19 mouse cellular contexts compared by ENCODE assay signal in genomic region chr14:121958041-121958750, GRCm38 (mm10). TPM values are rescaled to one million over a fixed set of nuclear protein-coding genes. Genes with fewer than 3 reads are reported as not detected.
"Had no signal": no experiment of that assay in that cellular context is flagged by ENCODE, and none has a peak within 500 bp of the region (broad histone marks: within the 10 kb centered on the region; RNA-seq: fewer than 3 reads in every experiment).

No protein-coding gene starts in this region.

- H3K9ac ChIP-seq: liver, embryonic 15.5 days; neural tube, embryonic 13.5 days had no signal

- H3K9me3 ChIP-seq: limb, embryonic 10.5 days; liver, embryonic 15.5 days; midbrain, embryonic 10.5 days; neural tube, embryonic 13.5 days had no signal

- DNase-seq: kidney, adult 18-20 months; lung, adult 2 months; lung, postnatal 36 days; midbrain, embryonic 14.5 days; right cerebral cortex, postnatal 14 days; thymus, adult 18-20 months; thymus, postnatal 25 days had no signal

- H3K27me3 ChIP-seq: liver, embryonic 15.5 days; neural tube, embryonic 13.5 days had no signal

- H3K4me3 ChIP-seq: left cerebral cortex, adult 2 months; limb, embryonic 10.5 days; liver, embryonic 15.5 days; midbrain, embryonic 10.5 days; myocyte; neural tube, embryonic 13.5 days had no signal

- ATAC-seq: lung, postnatal 0 days had no signal

- H3K4me2 ChIP-seq: liver, embryonic 11.5 days; liver, embryonic 15.5 days; neural tube, embryonic 13.5 days had no signal

- H3K27ac ChIP-seq: left cerebral cortex, adult 2 months; limb, embryonic 10.5 days; liver, embryonic 15.5 days; midbrain, embryonic 10.5 days; neural tube, embryonic 13.5 days had no signal

RNA-seq across cellular contexts. Expression of gene Gpr18, which starts 42.6 kb away (rescaled TPM):
- total RNA-seq: layer of hippocampus, adult 8-10 months; layer of hippocampus, postnatal 25 days; left cerebral cortex, adult 2 months; left cerebral cortex, postnatal 14 days had no signal
- polyA plus RNA-seq: limb, embryonic 14.5 days; liver, embryonic 11.5 days; midbrain, embryonic 14.5 days; myocyte had no signal
